In genomic region chr11:109610795-109611302, GRCm38 (mm10) we compare ENCODE assay signal across 7 mouse cellular contexts. TPM values are rescaled to one million over a fixed set of nuclear protein-coding genes. Genes with fewer than 3 reads are reported as not detected.
DNase-seq lines count a peak whose midpoint lies in the region; ATAC-seq and TF ChIP-seq lines count a peak whose summit lies in the region.

No protein-coding gene starts in this region.

- peak overlapping the region; percentile 94 for H3K27ac ChIP-seq in lung, postnatal 0 days (ENCODE audit: low read length)
- peak overlapping the region; percentile 63 for H3K27ac ChIP-seq in embryonic fibroblast, embryonic 13.5 days (ENCODE audit: insufficient read depth, low read length)
- H3K27ac ChIP-seq in limb, embryonic 13.5 days = peak overlapping the region; percentile 75; the same call in 1 of the 2 replicates
- H3K27ac ChIP-seq in stomach, embryonic 14.5 days (ENCODE audit: low read length) = peak overlapping the region; percentile 69

- H3K36me3 ChIP-seq in lung, postnatal 0 days (ENCODE audit: insufficient read depth, low read length) = no peaks in the 10 kb centered on the region
- H3K36me3 ChIP-seq in limb, embryonic 13.5 days = 0 out of 2 replicates have a peak, but pooled peaks cover 3% of the 10 kb centered on the region
- H3K36me3 ChIP-seq in stomach, embryonic 14.5 days (ENCODE audit: control insufficient read depth, insufficient read depth, low read length) = no peaks in the 10 kb centered on the region

- H3K9ac ChIP-seq in lung, postnatal 0 days (replicated peaks; ENCODE audit: low read depth) = peak overlapping the region; percentile 92
- H3K9ac ChIP-seq in limb, embryonic 13.5 days = peak overlapping the region; percentile 81
- peak overlapping the region; percentile 64 for H3K9ac ChIP-seq in stomach, embryonic 14.5 days (replicated peaks; ENCODE audit: low read depth, low read length)

- peaks cover 12% of the 10 kb centered on the region; the same call in 1 of the 2 replicates for H3K4me1 ChIP-seq in lung, postnatal 0 days (ENCODE audit: insufficient read depth, low read depth, low read length)
- no peaks in the 10 kb centered on the region for H3K4me1 ChIP-seq in embryonic fibroblast, embryonic 13.5 days (ENCODE audit: control insufficient read depth, insufficient read depth, low read length)
- H3K4me1 ChIP-seq in limb, embryonic 13.5 days = peaks cover 27% of the 10 kb centered on the region
- peaks cover 19% of the 10 kb centered on the region for H3K4me1 ChIP-seq in stomach, embryonic 14.5 days (ENCODE audit: control insufficient read depth, insufficient read depth, low read length)

- peak; percentile 71 for DNase-seq in lung, postnatal 0 days (ENCODE audit: low spot score)
- no peak for DNase-seq in lung, adult 18-20 months
- DNase-seq in cerebellum, postnatal 36 days = no peak
- no peak for DNase-seq in spleen, postnatal 10 days (ENCODE audit: low spot score in 2 of 2)

- no peak for TF ChIP-seq EP300 in lung, postnatal 0 days (IDR thresholded peaks at IDR 0.05)

- peak overlapping the region; percentile 76 for H3K4me2 ChIP-seq in lung, postnatal 0 days (replicated peaks; ENCODE audit: low read depth, low read length)
- H3K4me2 ChIP-seq in limb, embryonic 13.5 days (replicated peaks) = peak overlapping the region; percentile 76
- peak overlapping the region; percentile 72 for H3K4me2 ChIP-seq in stomach, embryonic 14.5 days (replicated peaks; ENCODE audit: low read depth, low read length)

- 2% methylated on average over 26 of the region's 26 CpGs for WGBS in lung, postnatal 0 days
- under 1% methylated on average over 26 of the region's 26 CpGs for WGBS in limb, embryonic 13.5 days
- under 1% methylated on average over 26 of the region's 26 CpGs for WGBS in stomach, embryonic 14.5 days

- ATAC-seq in lung, postnatal 0 days = peak; percentile 20
- ATAC-seq in limb, embryonic 13.5 days (ENCODE audit: low FRiP score, low read depth) = no peak; the same call in 1 of the 2 replicates
- peak; percentile 20 for ATAC-seq in stomach, embryonic 14.5 days (ENCODE audit: insufficient number of reproducible peaks, insufficient read depth, low FRiP score, low read depth)

- no peak for TF ChIP-seq POLR2A in embryonic fibroblast, embryonic 13.5 days (IDR thresholded peaks at IDR 0.05; ENCODE audit: low read depth, low read length)

- H3K4me3 ChIP-seq in lung, postnatal 0 days (ENCODE audit: low read depth, low read length) = peak overlapping the region; percentile 73
- peak overlapping the region; percentile 63 for H3K4me3 ChIP-seq in embryonic fibroblast, embryonic 13.5 days (ENCODE audit: insufficient read depth, low read length)
- H3K4me3 ChIP-seq in limb, embryonic 13.5 days = peak overlapping the region; percentile 79
- peak overlapping the region; percentile 84 for H3K4me3 ChIP-seq in stomach, embryonic 14.5 days (ENCODE audit: low read depth, low read length)

- no peaks in the 10 kb centered on the region for H3K27me3 ChIP-seq in lung, postnatal 0 days (replicated peaks; ENCODE audit: insufficient read depth, low read length)
- no peaks in the 10 kb centered on the region for H3K27me3 ChIP-seq in limb, embryonic 13.5 days
- H3K27me3 ChIP-seq in stomach, embryonic 14.5 days (ENCODE audit: control insufficient read depth, insufficient read depth, low read length) = no peaks in the 10 kb centered on the region

- no peaks in the 10 kb centered on the region for H3K9me3 ChIP-seq in lung, postnatal 0 days (ENCODE audit: low read length)
- no peaks in the 10 kb centered on the region for H3K9me3 ChIP-seq in limb, embryonic 13.5 days
- no peaks in the 10 kb centered on the region for H3K9me3 ChIP-seq in stomach, embryonic 14.5 days (ENCODE audit: control insufficient read depth, low read depth, low read length)

- peak; percentile 45; the same call in 1 of the 2 replicates for TF ChIP-seq CTCF in lung, postnatal 0 days (IDR thresholded peaks at IDR 0.05)
- no peak for TF ChIP-seq CTCF in embryonic fibroblast, embryonic 13.5 days (IDR thresholded peaks at IDR 0.05; ENCODE audit: borderline replicate concordance, insufficient read depth, low read length)

RNA-seq across cellular contexts. Expression of gene Wipi1, which starts 0.9 kb away (rescaled TPM):
- 51.4 and 65.1 TPM in 2 replicates for polyA plus RNA-seq in lung, postnatal 0 days (2015; fragmentation: Nextera tagmentation; extraction: Ambion mirVana)
- 87.9 and 111 TPM in 2 replicates for polyA plus RNA-seq in embryonic fibroblast, embryonic 13.5 days (2011; ENCODE audit: insufficient read length, low read depth, missing spikeins)
- 51.0 and 52.7 TPM in 2 replicates for polyA plus RNA-seq in limb, embryonic 13.5 days (2015; fragmentation: Nextera tagmentation; extraction: Ambion mirVana)
- polyA plus RNA-seq in stomach, embryonic 14.5 days (2014; fragmentation: Nextera tagmentation; extraction: Ambion mirVana) = 21.3 and 25.0 TPM in 2 replicates

RNA-seq across cellular contexts. Expression of gene Prkar1a, which starts 38.4 kb away (rescaled TPM):
- 305 TPM in 2 replicates for polyA plus RNA-seq in lung, postnatal 0 days (2015; fragmentation: Nextera tagmentation; extraction: Ambion mirVana)
- polyA plus RNA-seq in embryonic fibroblast, embryonic 13.5 days (2011; ENCODE audit: insufficient read length, low read depth, missing spikeins) = 215 and 254 TPM in 2 replicates
- polyA plus RNA-seq in limb, embryonic 13.5 days (2015; fragmentation: Nextera tagmentation; extraction: Ambion mirVana) = 346 and 360 TPM in 2 replicates
- polyA plus RNA-seq in stomach, embryonic 14.5 days (2014; fragmentation: Nextera tagmentation; extraction: Ambion mirVana) = 340 and 351 TPM in 2 replicates
